Mouse (Mus musculus): Measurements from ENCODE around the gene Kif26b. TPM values are rescaled to one million over a fixed set of nuclear protein-coding genes. Genes with fewer than 3 reads are reported as not detected.
A peak's percentile ranks its signal among the peaks of the same experiment; 100 is the strongest.

Kif26b gene
- polyA plus RNA-seq, 1 experiment from 2014 or later = 2.2 TPM

DNA sequence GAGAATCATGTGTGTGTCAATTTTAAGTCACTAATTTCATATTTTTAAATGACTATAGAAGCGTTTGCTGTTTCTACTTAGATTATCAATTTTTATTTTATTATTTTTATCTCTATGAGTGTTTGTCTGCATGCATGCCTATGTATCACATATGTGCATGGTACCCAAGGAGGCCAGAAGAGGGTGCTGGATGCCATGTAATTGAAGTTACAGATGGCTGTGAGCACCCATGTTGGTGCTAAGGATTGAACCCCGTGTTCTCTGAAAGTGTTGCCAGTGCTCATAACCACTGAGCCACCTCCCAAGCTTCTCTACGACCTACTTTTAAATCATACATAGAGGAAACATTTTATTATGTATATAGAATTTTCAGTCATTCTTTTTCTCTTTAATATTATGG is 68.2 kb downstream of the Kif26b start:
- no peaks in the 10 kb centered on the region for H3K9me3 ChIP-seq (ENCODE audit: low read depth, low read length)
- H3K9ac ChIP-seq = no peak overlapping the region
- ATAC-seq (ENCODE audit: insufficient read depth) (no peak), DNase-seq (no peak)
- no peak overlapping the region for H3K27ac ChIP-seq (ENCODE audit: low read depth)
- no peaks in the 10 kb centered on the region for H3K4me1 ChIP-seq (ENCODE audit: insufficient read depth)
- WGBS = 90% methylated on average over 3 of the region's 3 CpGs
- no peaks in the 10 kb centered on the region for H3K36me3 ChIP-seq (ENCODE audit: insufficient read depth)
- TF ChIP-seq CTCF (IDR thresholded peaks at IDR 0.05; ENCODE audit: low read depth) = no peak
- H3K4me3 ChIP-seq (ENCODE audit: low read depth, low read length) = no peak overlapping the region
- no peak overlapping the region for H3K4me2 ChIP-seq
- no peaks in the 10 kb centered on the region for H3K27me3 ChIP-seq (ENCODE audit: insufficient read depth, low read length)

DNA sequence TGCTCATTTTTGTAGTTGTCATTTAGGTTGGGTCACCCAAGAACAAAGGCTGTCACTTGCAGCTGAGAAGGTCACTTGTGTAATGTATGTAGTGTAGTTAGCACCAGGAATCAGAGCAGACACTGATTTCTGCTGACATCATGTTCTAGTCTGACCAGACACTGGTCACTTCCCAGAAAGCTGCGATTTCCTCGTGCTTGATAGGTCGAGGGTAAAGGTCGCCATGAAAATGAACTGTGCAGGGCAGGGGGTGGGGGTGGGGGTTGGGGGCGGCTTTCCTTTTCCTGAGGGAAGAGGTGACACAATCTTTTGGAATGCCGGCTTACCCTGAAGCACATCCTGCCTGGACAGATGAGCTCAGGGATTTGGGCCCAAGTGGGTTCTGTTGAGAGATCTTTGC is 68.8 kb downstream of the Kif26b start:
- Histone ChIP-seq H3K9me3 (ENCODE audit: low read depth, low read length) (no peaks in the 10 kb centered on the region), H3K36me3 (ENCODE audit: insufficient read depth) (no peaks in the 10 kb centered on the region), H3K4me1 (ENCODE audit: insufficient read depth) (no peaks in the 10 kb centered on the region), H3K27ac (ENCODE audit: low read depth) (no peak overlapping the region), H3K4me2 (no peak overlapping the region), H3K9ac (no peak overlapping the region), H3K4me3 (ENCODE audit: low read depth, low read length) (no peak overlapping the region), H3K27me3 (ENCODE audit: insufficient read depth, low read length) (no peaks in the 10 kb centered on the region)
- DNase-seq (no peak), ATAC-seq (ENCODE audit: insufficient read depth) (no peak)
- TF ChIP-seq CTCF (IDR thresholded peaks at IDR 0.05; ENCODE audit: low read depth) = no peak
- WGBS = 51% methylated on average over 6 of the region's 6 CpGs

- peak; percentile 28; the same call in 1 of the 2 replicates for ATAC-seq (ENCODE audit: insufficient read depth)
- TF ChIP-seq CTCF (IDR thresholded peaks at IDR 0.05; ENCODE audit: low read depth) = no peak
- Histone ChIP-seq H3K27ac (ENCODE audit: low read depth) (no peak overlapping the region), H3K4me3 (ENCODE audit: low read depth, low read length) (no peak overlapping the region), H3K9ac (no peak overlapping the region), H3K9me3 (ENCODE audit: low read depth, low read length) (no peaks in the 10 kb centered on the region), H3K27me3 (ENCODE audit: insufficient read depth, low read length) (no peaks in the 10 kb centered on the region), H3K4me1 (ENCODE audit: insufficient read depth) (no peaks in the 10 kb centered on the region), H3K36me3 (ENCODE audit: insufficient read depth) (no peaks in the 10 kb centered on the region), H3K4me2 (no peak overlapping the region)
- peak; percentile 26 for DNase-seq
- WGBS = 80% methylated on average over 15 of the region's 15 CpGs
Observed at GRCm38 (mm10) chr1:178600851-178601569, 72.1 kb downstream of the Kif26b start.

- Histone ChIP-seq H3K36me3 (ENCODE audit: insufficient read depth) (no peaks in the 10 kb centered on the region), H3K4me1 (ENCODE audit: insufficient read depth) (no peaks in the 10 kb centered on the region), H3K27ac (ENCODE audit: low read depth) (no peak overlapping the region), H3K4me3 (ENCODE audit: low read depth, low read length) (no peak overlapping the region), H3K27me3 (ENCODE audit: insufficient read depth, low read length) (no peaks in the 10 kb centered on the region), H3K9ac (no peak overlapping the region), H3K4me2 (no peak overlapping the region), H3K9me3 (ENCODE audit: low read depth, low read length) (no peaks in the 10 kb centered on the region)
- no peak for TF ChIP-seq CTCF (IDR thresholded peaks at IDR 0.05; ENCODE audit: low read depth)
- WGBS = 79% methylated on average over 8 of the region's 8 CpGs
- DNase-seq (no peak), ATAC-seq (ENCODE audit: insufficient read depth) (no peak)
Observed at GRCm38 (mm10) chr1:178609151-178609775, 80.3 kb downstream of the Kif26b start.

DNA sequence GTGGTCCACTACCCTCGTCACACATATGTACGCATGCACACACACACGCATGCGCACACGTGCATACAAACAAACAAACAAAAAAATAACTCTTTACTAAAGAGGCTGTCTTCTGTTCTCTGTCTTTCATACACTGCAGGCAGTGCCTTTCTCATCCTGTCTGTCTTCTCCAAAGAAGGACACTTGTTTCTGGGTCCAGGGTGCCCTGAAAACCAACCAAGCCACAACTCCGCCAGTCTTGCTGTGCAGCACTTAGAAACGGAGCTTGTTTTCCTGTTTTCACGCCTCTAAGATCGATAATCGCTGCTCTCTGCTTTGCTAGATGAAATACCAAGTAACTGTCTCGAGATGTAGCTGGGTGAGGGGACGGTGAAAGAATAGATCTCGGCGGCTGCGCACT is 82.6 kb downstream of the Kif26b start:
- H3K4me1 ChIP-seq (ENCODE audit: insufficient read depth) = no peaks in the 10 kb centered on the region
- H3K4me2 ChIP-seq = no peak overlapping the region
- no peak for TF ChIP-seq CTCF (IDR thresholded peaks at IDR 0.05; ENCODE audit: low read depth)
- no peak overlapping the region for H3K4me3 ChIP-seq (ENCODE audit: low read depth, low read length)
- ATAC-seq (ENCODE audit: insufficient read depth) = no peak
- 79% methylated on average over 15 of the region's 15 CpGs for WGBS
- no peaks in the 10 kb centered on the region for H3K27me3 ChIP-seq (ENCODE audit: insufficient read depth, low read length)
- H3K9ac ChIP-seq = no peak overlapping the region
- no peaks in the 10 kb centered on the region for H3K36me3 ChIP-seq (ENCODE audit: insufficient read depth)
- no peak overlapping the region for H3K27ac ChIP-seq (ENCODE audit: low read depth)
- no peak for DNase-seq
- no peaks in the 10 kb centered on the region for H3K9me3 ChIP-seq (ENCODE audit: low read depth, low read length)

DNA sequence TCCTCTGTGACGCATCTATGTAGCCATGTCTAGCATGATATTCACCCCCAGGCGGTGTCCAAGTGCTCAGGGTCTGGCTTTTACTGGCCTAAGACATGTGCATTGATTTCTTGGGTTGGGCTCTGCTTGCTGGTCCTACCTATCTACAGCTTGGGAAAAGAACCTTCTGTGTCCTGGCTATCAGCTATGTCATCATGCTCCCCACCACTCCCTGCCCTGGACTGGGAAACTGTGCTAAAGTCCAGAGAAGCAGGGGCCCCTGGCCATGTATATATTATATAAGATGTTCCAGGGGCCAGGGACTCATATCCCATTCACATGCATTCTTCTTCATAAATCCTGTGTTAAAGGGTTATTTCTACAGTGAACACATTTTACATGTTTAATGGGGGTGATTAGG is 92.4 kb downstream of the Kif26b start:
- ATAC-seq (ENCODE audit: insufficient read depth) = no peak
- no peaks in the 10 kb centered on the region for H3K27me3 ChIP-seq (ENCODE audit: insufficient read depth, low read length)

GRCm38 (mm10) chr1:178623889-178624288 is 95.0 kb downstream of the Kif26b start:
- Histone ChIP-seq H3K4me1 (ENCODE audit: insufficient read depth) (no peaks in the 10 kb centered on the region), H3K36me3 (ENCODE audit: insufficient read depth) (no peaks in the 10 kb centered on the region), H3K4me2 (no peak overlapping the region), H3K27ac (ENCODE audit: low read depth) (no peak overlapping the region), H3K9ac (no peak overlapping the region), H3K4me3 (ENCODE audit: low read depth, low read length) (no peak overlapping the region), H3K9me3 (ENCODE audit: low read depth, low read length) (no peaks in the 10 kb centered on the region), H3K27me3 (ENCODE audit: insufficient read depth, low read length) (no peaks in the 10 kb centered on the region)
- DNase-seq (no peak), ATAC-seq (ENCODE audit: insufficient read depth) (no peak)
- TF ChIP-seq CTCF (IDR thresholded peaks at IDR 0.05; ENCODE audit: low read depth) = no peak
- WGBS = 75% methylated on average over 9 of the region's 9 CpGs

More for the DNA sequence above, 92.4 kb downstream of the Kif26b start:
- WGBS = 95% methylated on average over 2 of the region's 2 CpGs
- Histone ChIP-seq H3K9ac (no peak overlapping the region), H3K4me1 (ENCODE audit: insufficient read depth) (no peaks in the 10 kb centered on the region), H3K4me2 (no peak overlapping the region), H3K9me3 (ENCODE audit: low read depth, low read length) (no peaks in the 10 kb centered on the region), H3K36me3 (ENCODE audit: insufficient read depth) (no peaks in the 10 kb centered on the region), H3K4me3 (ENCODE audit: low read depth, low read length) (no peak overlapping the region), H3K27ac (ENCODE audit: low read depth) (no peak overlapping the region)
- TF ChIP-seq CTCF (IDR thresholded peaks at IDR 0.05; ENCODE audit: low read depth) = no peak
- no peak for DNase-seq
